18 mouse cellular contexts compared by ENCODE assay signal in genomic region chr2:73586392-73587108, GRCm38 (mm10). TPM values are rescaled to one million over a fixed set of nuclear protein-coding genes. Genes with fewer than 3 reads are reported as not detected.
A peak's percentile ranks its signal among the peaks of the same experiment; 100 is the strongest.
DNase-seq lines count a peak whose midpoint lies in the region; ATAC-seq and TF ChIP-seq lines count a peak whose summit lies in the region.
"Had no signal": no experiment of that assay in that cellular context is flagged by ENCODE, and none has a peak within 500 bp of the region (broad histone marks: within the 10 kb centered on the region; RNA-seq: fewer than 3 reads in every experiment).

No protein-coding gene starts in this region.

- WGBS in heart, embryonic 12.5 days: 45% methylated on average over 10 of the region's 10 CpGs
- WGBS in lung, embryonic 15.5 days: 47% methylated on average over 10 of the region's 10 CpGs
- WGBS in heart, postnatal 0 days: 45% methylated on average over 10 of the region's 10 CpGs

- DNase-seq in cerebellum, postnatal 10 days: peak; percentile 63 to 64
- DNase-seq in heart, adult 8-10 months (ENCODE audit: low spot score): no peak
- DNase-seq in lung, postnatal 4 days: no peak
- DNase-seq in heart, postnatal 0 days (ENCODE audit: low spot score): no peak
- DNase-seq in urinary bladder, adult 18-20 months (ENCODE audit: low spot score in 2 of 2): no peak
- DNase-seq: adrenal gland, adult 2 months; cerebellum, adult 11-12 months; gastrocnemius, postnatal 14 days; lung, postnatal 36 days; thymus, adult 18-20 months had no signal

- H3K27ac ChIP-seq in heart, embryonic 12.5 days (ENCODE audit: poor library complexity, severe bottlenecking): peak overlapping the region; percentile 84
- H3K27ac ChIP-seq in lung, embryonic 15.5 days: peak overlapping the region; percentile 2; the same call in 1 of the 2 replicates
- peak overlapping the region; percentile 72 for H3K27ac ChIP-seq in heart, postnatal 0 days (ENCODE audit: low read depth)
- H3K27ac ChIP-seq: limb, embryonic 13.5 days; neural tube, embryonic 15.5 days had no signal

- H3K27me3 ChIP-seq in heart, embryonic 12.5 days (replicated peaks): no peaks in the 10 kb centered on the region
- H3K27me3 ChIP-seq in lung, embryonic 15.5 days: no peaks in the 10 kb centered on the region
- H3K27me3 ChIP-seq in heart, postnatal 0 days (ENCODE audit: control insufficient read depth, insufficient read depth, low read length): no peaks in the 10 kb centered on the region
- H3K27me3 ChIP-seq: limb, embryonic 13.5 days had no signal

- H3K9me3 ChIP-seq in heart, embryonic 12.5 days (replicated peaks): no peaks in the 10 kb centered on the region
- H3K9me3 ChIP-seq in lung, embryonic 15.5 days: no peaks in the 10 kb centered on the region
- H3K9me3 ChIP-seq in heart, postnatal 0 days (replicated peaks; ENCODE audit: control insufficient read depth, low read length): no peaks in the 10 kb centered on the region
- H3K9me3 ChIP-seq: limb, embryonic 13.5 days; neural tube, embryonic 15.5 days had no signal

- H3K36me3 ChIP-seq in heart, embryonic 12.5 days: no peaks in the 10 kb centered on the region
- no peaks in the 10 kb centered on the region for H3K36me3 ChIP-seq in lung, embryonic 15.5 days
- H3K36me3 ChIP-seq in heart, postnatal 0 days (replicated peaks; ENCODE audit: control insufficient read depth, insufficient read depth, low read length): no peaks in the 10 kb centered on the region
- H3K36me3 ChIP-seq: limb, embryonic 13.5 days; neural tube, embryonic 15.5 days had no signal

- H3K4me2 ChIP-seq in heart, embryonic 12.5 days: peak overlapping the region; percentile 48
- H3K4me2 ChIP-seq in lung, embryonic 15.5 days: 0 out of 2 replicates have a peak overlapping the region, but pooled peaks have one; percentile 59
- H3K4me2 ChIP-seq in heart, postnatal 0 days (ENCODE audit: low read depth, low read length): peak overlapping the region; percentile 43
- H3K4me2 ChIP-seq: midbrain, embryonic 11.5 days had no signal

- TF ChIP-seq EP300 in heart, postnatal 0 days (IDR thresholded peaks at IDR 0.05; ENCODE audit: low read depth): no peak

- TF ChIP-seq CTCF in heart, postnatal 0 days (IDR thresholded peaks at IDR 0.05; ENCODE audit: low read depth): no peak

- H3K4me3 ChIP-seq in heart, embryonic 12.5 days: no peak overlapping the region
- no peak overlapping the region for H3K4me3 ChIP-seq in lung, embryonic 15.5 days
- H3K4me3 ChIP-seq in heart, postnatal 0 days (ENCODE audit: low read depth, low read length): no peak overlapping the region
- H3K4me3 ChIP-seq: limb, embryonic 13.5 days; neural tube, embryonic 15.5 days had no signal

- no peak overlapping the region for H3K9ac ChIP-seq in heart, embryonic 12.5 days
- no peak overlapping the region for H3K9ac ChIP-seq in lung, embryonic 15.5 days
- H3K9ac ChIP-seq in heart, postnatal 0 days (replicated peaks; ENCODE audit: low read depth, low read length): 0 out of 2 replicates have a peak overlapping the region, but pooled peaks have one; percentile 16
- H3K9ac ChIP-seq: forebrain, postnatal 0 days; neural tube, embryonic 15.5 days had no signal

- H3K4me1 ChIP-seq in heart, embryonic 12.5 days (replicated peaks): peaks cover 44% of the 10 kb centered on the region
- H3K4me1 ChIP-seq in lung, embryonic 15.5 days: peaks cover 56% of the 10 kb centered on the region
- H3K4me1 ChIP-seq in heart, postnatal 0 days (ENCODE audit: control insufficient read depth, insufficient read depth): peaks cover 22% of the 10 kb centered on the region

- ATAC-seq in cerebellum, adult (ENCODE audit: insufficient number of reproducible peaks, low FRiP score, low TSS enrichment): no peak
- ATAC-seq in heart, embryonic 12.5 days (ENCODE audit: insufficient number of reproducible peaks, low FRiP score): no peak
- ATAC-seq in lung, embryonic 15.5 days (ENCODE audit: borderline replicate concordance, extremely low read depth, low FRiP score, low TSS enrichment): no peak
- no peak for ATAC-seq in heart, postnatal 0 days (ENCODE audit: insufficient read depth, low read depth)
- ATAC-seq: forebrain, postnatal 0 days had no signal

RNA-seq across cellular contexts. Expression of gene Chrna1, which starts 6.4 kb away (rescaled TPM):
- 0.06 and 0.14 TPM in 2 replicates for polyA plus RNA-seq in heart, embryonic 12.5 days (2016; fragmentation: Nextera tagmentation; extraction: Ambion mirVana)
- under 1 TPM in 3 of 4 experiments, not detected in 1; 0.05 to 0.11 (median 0.06) TPM for total RNA-seq in heart, adult 8-10 months (2022)
- 0.16 and 0.19 TPM in 2 replicates for polyA plus RNA-seq in lung, embryonic 15.5 days (2015; fragmentation: Nextera tagmentation; extraction: Ambion mirVana)
- total RNA-seq in heart, postnatal 0 days (2014; rRNA removed; ENCODE audit: low replicate concordance): not detected in 2 replicates
- polyA plus RNA-seq in heart, postnatal 0 days (2015; fragmentation: Nextera tagmentation; extraction: Ambion mirVana): 0.03 and 0.05 TPM in 2 replicates
- total RNA-seq: adrenal gland, adult 2 months; heart, postnatal 36 days had no signal

RNA-seq across cellular contexts. Expression of gene Wipf1, which starts 57.0 kb away (rescaled TPM):
- 7.3 and 8.2 TPM in 2 replicates for polyA plus RNA-seq in heart, embryonic 12.5 days (2016; fragmentation: Nextera tagmentation; extraction: Ambion mirVana)
- total RNA-seq in heart, adult 8-10 months (2022): 10 to 100 TPM; 11.5 to 14.6 (median 13.3) TPM
- polyA plus RNA-seq in lung, embryonic 15.5 days (2015; fragmentation: Nextera tagmentation; extraction: Ambion mirVana): 8.3 and 10.2 TPM in 2 replicates
- total RNA-seq in heart, postnatal 0 days (2014; rRNA removed; ENCODE audit: low replicate concordance): 1.7 and 20.3 TPM in 2 replicates
- 2.9 and 3.1 TPM in 2 replicates for polyA plus RNA-seq in heart, postnatal 0 days (2015; fragmentation: Nextera tagmentation; extraction: Ambion mirVana)

Comparison
In these comparisons a context has a peak if more than half of its experiments do, and no peak if none do; other contexts are left out.
1. DNase-seq: peak in cerebellum, postnatal 10 days (2 of 2); none in heart, adult 8-10 months (single experiment), lung, postnatal 4 days (0 of 2), heart, postnatal 0 days (single experiment) and urinary bladder, adult 18-20 months (0 of 2).
2. H3K27ac ChIP-seq: peak in every context shown above with its lines; median percentile 84 in heart, embryonic 12.5 days; 72 in heart, postnatal 0 days; 2 in lung, embryonic 15.5 days.
3. Peak in every context shown above with its lines, with median percentiles within 50 percentile points of each other: H3K4me2 ChIP-seq.